Mouse (Mus musculus) embryonic facial prominence, embryonic 13.5 days (tissue): ENCODE data around the gene Cltrn. TPM values are rescaled to one million over a fixed set of nuclear protein-coding genes. Genes with fewer than 3 reads are reported as not detected.

Source experiments
- ATAC-seq: fragments of 200-750 bp; cut with Nextera tagmentation; 2 replicates; pipeline ENCODE4 v1.8.0; 2017; ENCODE audit warnings: low read depth; ENCODE audit not compliant: insufficient number of reproducible peaks, insufficient read depth, low FRiP score, low TSS enrichment
- H3K27ac ChIP-seq: fragments of 300-500 bp; sonication (generic); 2 replicates; pipeline ENCODE4 v1.5.1; 2015; ENCODE audit warnings: moderate library complexity, mild to moderate bottlenecking, inconsistent platforms
- H3K27me3 ChIP-seq: fragments of 300-500 bp; sonication (generic); 2 replicates; pipeline ENCODE4 v1.6.1; 2015; ENCODE audit warnings: mild to moderate bottlenecking, inconsistent platforms
- H3K36me3 ChIP-seq: fragments of 300-500 bp; sonication (generic); 2 replicates; pipeline ENCODE4 v1.6.1; 2015; ENCODE audit warnings: mild to moderate bottlenecking, inconsistent platforms
- H3K4me1 ChIP-seq: fragments of 300-500 bp; sonication (generic); 2 replicates; pipeline ENCODE4 v1.6.1; 2015; ENCODE audit warnings: inconsistent platforms
- H3K4me2 ChIP-seq: fragments of 300-500 bp; sonication (generic); 2 replicates; pipeline ENCODE4 v1.6.1; 2015; ENCODE audit warnings: moderate library complexity, mild to moderate bottlenecking, inconsistent platforms
- H3K4me3 ChIP-seq: fragments of 300-500 bp; sonication (generic); 2 replicates; pipeline ENCODE4 v1.5.1; 2015; ENCODE audit warnings: mild to moderate bottlenecking, inconsistent platforms
- H3K9ac ChIP-seq: fragments of 300-500 bp; sonication (generic); 2 replicates; pipeline ENCODE4 v1.6.1; 2015; ENCODE audit warnings: mild to moderate bottlenecking, inconsistent platforms
- H3K9me3 ChIP-seq: fragments of 300-500 bp; sonication (generic); 2 replicates; pipeline ENCODE4 v1.6.1; 2016; ENCODE audit warnings: inconsistent platforms
- WGBS: fragments of 180-500 bp; shearing (Covaris S2); methylation state at CpG from one replicate; pipeline ENCODE4 v1.1.7; 2015; ENCODE audit warnings: mixed read lengths; 5-methylcytosine and 5-hydroxymethylcytosine counted together
- polyA plus RNA-seq: library from polyadenylated mRNA; unstranded; fragments of >200 nt; fragmentation: Nextera tagmentation; extraction: Ambion mirVana; gene quantifications from 2 replicates; pipeline ENCODE4 v1.2.1, GENCODE M21; 2015

Gene Cltrn
- polyA plus RNA-seq, 1 experiment from 2014 or later = 0.24 TPM

DNA sequence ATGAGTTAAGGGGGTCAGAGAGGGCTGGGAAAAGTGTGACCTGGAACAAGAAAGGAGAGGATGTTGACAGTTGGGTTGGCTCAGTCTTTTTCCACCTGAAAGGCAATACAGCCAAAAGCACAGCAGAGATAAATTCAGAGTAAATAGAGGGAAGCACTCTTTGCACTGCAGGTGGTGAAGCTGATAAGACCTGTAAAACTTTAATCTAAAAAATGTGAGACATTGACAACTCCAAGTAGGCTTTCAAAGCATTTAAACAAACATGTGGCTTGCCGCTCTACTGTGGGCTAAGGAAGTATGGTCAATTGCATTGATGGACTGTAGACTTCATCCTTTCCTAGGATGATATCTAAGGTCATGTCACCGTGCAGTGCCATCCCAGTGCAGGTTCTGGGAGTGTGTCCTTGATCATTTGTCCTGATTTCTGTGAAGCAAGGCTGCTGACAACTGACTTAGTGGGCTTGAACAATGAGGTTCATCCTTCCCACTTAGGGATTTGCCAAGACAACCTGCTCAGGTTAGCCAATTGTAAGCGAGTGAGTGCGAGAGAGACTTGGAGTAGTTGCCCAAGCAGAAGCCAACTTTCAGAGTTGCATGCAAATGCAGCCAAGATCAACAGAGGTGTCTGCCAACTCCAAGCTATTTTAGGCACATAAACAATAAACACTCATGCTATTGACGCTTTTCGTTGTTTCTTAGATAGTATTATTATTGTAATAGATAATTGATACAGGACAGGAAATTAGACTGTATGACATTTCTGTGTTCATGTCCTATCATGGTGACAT is 57.0 kb downstream of the Cltrn start:
- Histone ChIP-seq H3K4me2 (no peak overlapping the region), H3K9ac (no peak overlapping the region), H3K4me3 (no peak overlapping the region), H3K36me3 (no peaks in the 10 kb centered on the region), H3K27me3 (peaks cover 31% of the 10 kb centered on the region), H3K9me3 (no peaks in the 10 kb centered on the region), H3K27ac (no peak overlapping the region), H3K4me1 (no peaks in the 10 kb centered on the region)
- WGBS = 90% methylated on average over 6 of the region's 6 CpGs
- no peak for ATAC-seq

DNA sequence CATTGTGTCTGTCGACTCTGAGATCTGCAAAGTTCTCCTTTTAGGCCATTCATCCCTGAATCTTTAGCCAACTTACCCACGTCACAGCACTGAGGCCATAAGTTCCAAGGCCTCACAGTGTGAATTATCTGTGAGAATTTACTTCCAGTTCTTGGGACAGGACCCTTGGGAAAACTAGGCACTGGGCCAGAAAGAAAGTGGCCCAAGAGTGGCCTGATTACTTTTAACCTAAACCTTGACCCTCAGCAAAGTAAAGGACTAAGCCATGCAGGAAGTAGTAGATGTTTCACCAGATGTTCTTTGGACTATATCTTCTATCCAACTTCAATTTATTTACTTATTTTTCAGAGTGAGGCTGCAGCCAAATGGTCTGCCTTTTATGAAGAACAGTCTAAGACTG is 64.1 kb downstream of the Cltrn start:
- WGBS = 71% methylated on average over 2 of the region's 2 CpGs
- H3K4me3 ChIP-seq = no peak overlapping the region
- ATAC-seq = no peak

DNA sequence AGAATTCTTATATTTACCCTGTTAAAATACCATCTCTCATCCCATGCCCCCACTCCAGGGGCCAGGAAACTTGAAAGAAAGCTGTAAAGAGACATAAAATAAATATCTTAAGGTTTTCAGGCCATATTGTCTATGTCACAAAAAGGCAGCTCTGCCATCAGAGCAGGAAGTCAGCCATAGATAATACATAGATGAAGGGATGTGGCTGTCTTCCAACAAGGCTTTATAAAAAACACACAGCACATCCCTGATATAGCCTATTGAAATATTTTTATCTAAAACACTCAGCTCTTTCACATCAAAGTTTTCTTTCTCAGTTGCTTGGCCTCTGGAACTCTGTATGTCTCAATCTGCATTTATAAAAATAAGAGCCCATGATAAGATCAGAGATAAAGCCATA is 65.0 kb downstream of the Cltrn start:
- no peaks in the 10 kb centered on the region for H3K9me3 ChIP-seq
- no peak overlapping the region for H3K9ac ChIP-seq
- no peak overlapping the region for H3K4me3 ChIP-seq
- H3K36me3 ChIP-seq = no peaks in the 10 kb centered on the region
- H3K4me2 ChIP-seq = no peak overlapping the region
- peaks cover 22% of the 10 kb centered on the region; the same call in 1 of the 2 replicates for H3K27me3 ChIP-seq
- no peak overlapping the region for H3K27ac ChIP-seq
- ATAC-seq = no peak
- no peaks in the 10 kb centered on the region for H3K4me1 ChIP-seq

More for the DNA sequence above, 64.1 kb downstream of the Cltrn start:
- Histone ChIP-seq H3K9me3 (no peaks in the 10 kb centered on the region), H3K4me1 (no peaks in the 10 kb centered on the region), H3K27me3 (peaks cover 27% of the 10 kb centered on the region), H3K27ac (no peak overlapping the region), H3K4me2 (no peak overlapping the region), H3K9ac (no peak overlapping the region), H3K36me3 (no peaks in the 10 kb centered on the region)

DNA sequence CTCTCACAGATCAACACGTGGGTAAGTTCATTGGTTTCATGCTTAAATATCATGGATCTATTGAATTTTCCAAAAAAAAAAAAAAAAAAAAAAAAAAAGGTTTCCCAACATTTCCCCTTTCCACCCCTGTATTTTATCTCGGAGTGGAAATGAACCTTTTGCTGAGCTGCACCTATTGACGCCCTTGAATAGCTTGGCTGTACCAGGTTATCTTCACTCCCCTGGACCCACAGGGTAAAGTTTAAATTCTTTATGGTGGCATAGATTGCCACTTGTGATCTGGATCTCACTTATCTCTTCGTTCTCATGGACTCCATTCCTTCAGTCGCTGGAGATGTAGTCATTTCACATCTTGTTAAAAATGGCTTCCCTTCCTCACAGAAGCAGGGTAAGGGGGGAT is 66.0 kb downstream of the Cltrn start:
- Histone ChIP-seq H3K4me1 (no peaks in the 10 kb centered on the region), H3K27ac (no peak overlapping the region), H3K4me2 (no peak overlapping the region), H3K36me3 (no peaks in the 10 kb centered on the region), H3K4me3 (no peak overlapping the region), H3K27me3 (peaks cover 25% of the 10 kb centered on the region; the same call in 1 of the 2 replicates), H3K9me3 (no peaks in the 10 kb centered on the region), H3K9ac (no peak overlapping the region)
- no peak for ATAC-seq
- 76% methylated on average over 5 of the region's 5 CpGs for WGBS

DNA sequence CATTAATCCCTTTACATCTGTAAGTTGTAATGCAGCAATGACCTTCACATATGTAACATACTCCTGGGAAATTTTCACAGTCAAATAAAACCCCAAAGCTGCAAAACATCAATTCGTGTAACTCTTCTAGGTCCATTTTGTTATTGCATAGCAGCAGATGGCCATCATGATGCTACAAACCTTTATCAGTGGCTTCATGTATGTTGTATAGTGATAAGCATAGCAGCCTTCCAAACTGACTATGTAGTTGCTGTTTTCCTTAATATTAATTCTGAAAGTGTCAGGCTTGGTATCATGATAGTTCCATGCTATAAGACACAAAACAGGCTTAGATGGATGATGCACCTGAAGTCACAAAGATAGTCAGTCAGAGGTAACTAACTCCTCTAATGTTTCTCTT is 76.1 kb downstream of the Cltrn start:
- Histone ChIP-seq H3K9ac (no peak overlapping the region), H3K27me3 (peaks cover 21% of the 10 kb centered on the region; the same call in 1 of the 2 replicates), H3K36me3 (no peaks in the 10 kb centered on the region), H3K27ac (no peak overlapping the region), H3K4me3 (no peak overlapping the region), H3K4me1 (no peaks in the 10 kb centered on the region), H3K4me2 (no peak overlapping the region), H3K9me3 (no peaks in the 10 kb centered on the region)
- WGBS = 74% methylated on average over 1 of the region's 1 CpGs
- ATAC-seq = no peak

Other genes with a start within 250 kb of the Cltrn start
- gene Ap1s2, start 179.8 kb upstream of the Cltrn start, polyA plus RNA-seq = 21.7 and 22.7 TPM in 2 replicates
- 77.7 and 80.8 TPM in 2 replicates for gene Zrsr2, start 130.2 kb upstream of the Cltrn start, polyA plus RNA-seq
- gene Car5b, start 60.8 kb upstream of the Cltrn start, polyA plus RNA-seq = 0.83 and 0.98 TPM in 2 replicates
- gene Siah1b, start 12.3 kb upstream of the Cltrn start, polyA plus RNA-seq = 30.1 and 30.2 TPM in 2 replicates
- gene Ace2, start 50.5 kb downstream of the Cltrn start, polyA plus RNA-seq = 2.1 and 3.3 TPM in 2 replicates
- gene Bmx, start 169.4 kb downstream of the Cltrn start, polyA plus RNA-seq = 0.22 and 0.32 TPM in 2 replicates
- 7.4 and 9.0 TPM in 2 replicates for gene Pir, start 180.5 kb downstream of the Cltrn start, polyA plus RNA-seq